Mouse (Mus musculus) lung, postnatal 36 days (tissue): ENCODE data around the gene Fes.

Experiments
- DNase-seq: peaks from one replicate; pipeline ENCODE4 v3.0.0; 2022; ENCODE audit warnings: mixed read lengths

Fes gene

GRCm38 (mm10) chr7:80374280-80374679 is 13.5 kb downstream of the Fes start:
- no peak for DNase-seq

GRCm38 (mm10) chr7:80373850-80374249 is 13.9 kb downstream of the Fes start:
- no peak for DNase-seq

GRCm38 (mm10) chr7:80373352-80373751 is 14.4 kb downstream of the Fes start:
- DNase-seq = no peak

DNA sequence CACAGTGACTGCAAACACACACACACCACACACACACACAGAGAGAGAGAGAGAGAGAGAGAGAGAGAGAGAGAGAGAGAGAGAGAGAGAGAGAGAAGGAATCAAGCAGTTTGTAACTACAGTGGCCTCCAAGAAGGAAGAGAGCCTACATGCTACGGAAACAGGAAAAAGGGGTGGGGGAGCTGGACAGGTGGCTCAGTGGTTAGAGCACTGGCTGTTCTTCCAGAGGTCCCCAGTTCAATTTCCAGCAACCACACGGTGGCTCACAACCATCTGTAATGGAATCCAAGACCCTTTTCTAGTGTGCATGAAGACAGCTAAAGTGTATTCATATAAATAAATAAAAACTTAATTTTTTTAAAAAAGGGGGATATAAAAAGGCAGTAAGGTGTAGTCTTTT is 15.1 kb downstream of the Fes start:
- no peak for DNase-seq

DNA sequence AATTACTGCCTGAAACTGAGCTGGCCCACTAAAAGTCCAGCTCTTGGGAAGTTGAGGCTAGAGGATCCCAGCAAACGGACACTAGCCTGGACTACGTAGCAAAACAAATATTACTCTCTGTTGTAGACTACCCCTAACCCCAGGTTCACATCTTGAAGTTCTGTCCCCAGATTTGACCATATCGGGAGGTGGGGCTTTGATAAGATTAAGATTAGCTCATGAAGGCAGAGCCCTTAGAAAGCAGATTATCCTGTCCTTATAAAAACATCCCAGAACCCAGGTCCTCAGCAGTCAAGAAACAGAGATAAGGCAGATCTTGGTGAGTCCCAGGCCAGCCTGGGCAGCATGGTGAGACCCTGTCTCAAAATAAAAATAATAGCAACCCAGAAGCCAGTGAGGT is 15.6 kb downstream of the Fes start:
- DNase-seq = no peak

DNA sequence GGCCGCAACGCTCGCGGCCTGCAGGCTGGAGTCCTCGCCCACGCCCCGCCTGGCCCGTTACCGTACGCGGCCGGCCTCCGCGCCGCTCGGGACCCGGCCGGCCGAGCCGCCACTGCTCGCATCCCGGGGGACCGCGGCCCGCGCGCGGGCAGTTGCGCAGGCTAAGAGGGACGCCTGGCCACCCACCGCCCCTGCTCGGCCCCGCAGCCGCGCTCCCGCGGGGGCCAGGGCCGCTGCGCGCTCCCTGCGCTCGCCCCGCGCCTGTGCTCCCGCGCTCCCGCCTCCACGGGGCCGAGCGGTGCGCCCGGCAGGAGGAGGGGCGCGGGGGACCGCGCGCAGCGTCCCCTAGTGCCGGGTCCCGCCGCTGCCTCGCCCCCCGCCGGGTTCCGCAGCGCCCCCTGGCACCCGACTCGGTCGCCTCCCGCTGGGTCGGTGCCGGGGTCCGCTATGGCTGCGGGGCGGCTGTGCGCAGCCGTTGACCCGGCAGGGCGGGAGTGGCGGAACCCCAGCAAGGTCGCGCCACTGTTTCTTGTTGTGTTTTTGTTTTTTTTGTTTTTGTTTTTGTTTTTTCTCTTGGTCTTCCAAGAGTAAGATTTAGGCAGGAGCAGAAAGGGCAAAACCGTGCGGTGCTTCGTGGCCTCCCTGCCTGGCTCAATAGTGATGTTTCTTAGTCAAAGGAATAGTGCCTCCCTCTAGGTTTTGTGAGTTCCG is 16.6 kb downstream of the Fes start, which contains the start of gene Man2a2:
Gene Man2a2 (minus strand): TSS at position 335 of the 711 bp plus-strand sequence.
- DNase-seq = peak; percentile 70

DNA sequence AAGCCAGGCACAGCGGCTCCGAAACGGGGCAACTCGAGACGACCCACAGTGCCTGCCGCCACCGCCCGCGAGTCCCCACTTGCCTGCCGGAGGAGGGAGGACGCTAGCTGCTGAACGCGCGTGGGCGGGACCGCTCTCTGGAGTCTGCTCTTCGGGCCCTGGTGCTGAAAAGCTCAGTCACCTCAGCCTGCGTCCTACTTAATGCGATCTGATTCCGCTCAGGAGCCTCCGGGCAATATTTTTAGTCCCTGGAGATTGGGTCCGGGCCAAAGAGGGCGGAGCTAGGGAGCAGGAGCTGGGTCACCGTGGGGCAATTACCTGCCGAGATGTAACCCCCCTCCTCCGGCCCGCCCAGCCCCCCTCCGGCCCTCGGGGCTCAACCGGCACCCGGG is 17.1 kb downstream of the Fes start:
- DNase-seq = peak; percentile 83

GRCm38 (mm10) chr7:80369967-80370431 is 17.7 kb downstream of the Fes start:
- DNase-seq = peak; percentile 36

GRCm38 (mm10) chr7:80369461-80369860 is 18.3 kb downstream of the Fes start:
- no peak for DNase-seq

DNA sequence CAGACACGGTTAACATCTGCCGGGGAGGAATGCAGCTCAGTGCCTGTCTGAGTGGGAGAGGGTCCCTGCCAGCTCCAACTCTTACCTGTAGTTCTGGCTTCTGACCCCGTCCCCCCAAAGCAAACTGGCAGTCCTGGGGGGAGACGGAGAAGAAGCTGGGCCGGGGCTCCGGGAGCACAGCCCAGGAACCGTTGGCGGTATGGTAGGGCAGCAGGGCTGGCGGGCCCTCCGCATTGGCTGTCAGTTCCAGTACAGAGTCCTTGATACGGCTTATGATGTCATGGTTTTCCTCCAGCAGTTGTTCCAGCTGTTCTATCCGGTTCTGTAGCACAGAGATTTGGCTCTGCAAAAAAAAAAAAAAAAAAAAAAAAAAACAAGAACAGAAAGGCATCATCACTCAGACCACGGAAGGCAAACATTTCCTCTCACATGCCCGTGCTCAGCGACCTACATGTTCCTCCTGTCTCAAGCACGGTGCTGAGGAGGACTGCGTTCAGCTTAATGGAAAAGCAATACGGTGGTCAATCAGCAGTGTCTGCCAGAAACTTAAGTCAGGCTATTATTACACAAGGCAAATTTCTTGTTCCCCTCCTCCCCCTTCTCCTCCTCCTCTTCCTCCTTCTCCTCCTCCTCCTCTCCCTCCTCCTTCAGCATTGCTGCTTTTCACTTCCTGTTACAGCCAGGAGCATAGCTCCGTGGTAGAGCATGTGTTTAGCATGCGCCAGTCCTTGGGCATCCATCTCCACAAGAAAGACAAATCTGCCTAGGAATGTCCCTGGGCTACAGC is 18.9 kb downstream of the Fes start:
- peak; percentile 32 for DNase-seq

DNA sequence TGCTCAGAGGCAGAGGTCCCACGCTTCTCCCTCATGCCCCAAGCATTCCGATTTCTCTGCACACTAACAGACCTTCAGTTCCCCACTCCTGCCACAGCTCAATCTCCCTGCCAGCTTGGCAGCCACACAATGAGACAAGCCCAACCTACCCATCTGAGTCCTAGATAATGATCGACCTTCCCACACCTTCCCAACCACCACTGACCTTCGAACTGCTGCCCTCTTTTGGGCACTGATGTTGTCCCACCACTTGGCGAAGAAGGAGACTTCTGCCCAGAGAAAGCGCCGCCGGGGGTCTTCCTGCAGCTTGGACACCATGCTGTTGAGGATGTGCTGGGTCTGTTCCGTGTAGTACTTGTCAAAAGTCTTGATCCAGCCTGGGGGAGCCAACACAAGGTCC is 19.7 kb downstream of the Fes start:
- DNase-seq = no peak

GRCm38 (mm10) chr7:80367232-80367631 is 20.5 kb downstream of the Fes start:
- DNase-seq = no peak

DNA sequence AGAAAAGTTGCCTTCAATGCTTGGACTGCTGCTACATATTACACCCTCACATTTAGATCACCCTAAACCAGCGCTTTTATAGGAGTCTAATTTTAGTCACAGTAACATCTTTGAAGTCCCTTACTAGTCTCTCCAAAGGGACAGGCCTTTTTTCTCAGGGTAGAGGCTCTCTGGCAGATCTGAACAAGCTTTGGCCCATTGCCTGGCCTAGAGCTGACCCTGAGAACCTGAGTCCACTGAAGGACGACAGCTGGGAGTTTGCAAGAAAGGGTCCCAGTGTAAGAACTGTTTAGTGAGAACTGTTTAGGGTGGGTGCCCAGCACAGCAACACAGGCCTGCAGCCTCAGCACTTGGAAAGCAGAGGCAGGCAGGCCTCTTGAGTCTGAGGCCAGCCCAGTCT is 22.0 kb downstream of the Fes start:
- DNase-seq = peak; percentile 47

DNA sequence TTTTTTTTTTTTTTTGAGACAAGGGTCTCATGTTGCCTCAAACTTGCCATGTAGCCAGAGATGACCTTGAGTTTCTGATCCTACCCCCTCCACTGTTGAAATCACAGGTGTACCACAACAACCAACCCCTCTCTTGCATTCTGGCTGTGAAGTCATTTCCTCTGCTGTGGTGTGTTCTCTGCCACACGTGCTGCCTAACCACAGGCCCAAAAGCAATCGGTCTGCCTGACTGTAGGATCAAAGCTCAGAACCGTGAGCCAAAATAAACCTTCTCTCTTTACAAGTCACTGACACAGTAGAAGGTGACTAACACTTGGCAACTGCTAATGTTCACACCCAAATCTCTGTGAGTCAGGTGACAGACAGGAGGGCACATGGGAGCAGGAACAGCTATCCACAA is 27.3 kb downstream of the Fes start:
- DNase-seq = no peak

GRCm38 (mm10) chr7:80358039-80358438 is 29.7 kb downstream of the Fes start:
- DNase-seq = no peak

- no peak for DNase-seq
Observed at GRCm38 (mm10) chr7:80357156-80357555, 30.6 kb downstream of the Fes start.

- DNase-seq = no peak
Observed at GRCm38 (mm10) chr7:80356351-80356750, 31.4 kb downstream of the Fes start.

DNA sequence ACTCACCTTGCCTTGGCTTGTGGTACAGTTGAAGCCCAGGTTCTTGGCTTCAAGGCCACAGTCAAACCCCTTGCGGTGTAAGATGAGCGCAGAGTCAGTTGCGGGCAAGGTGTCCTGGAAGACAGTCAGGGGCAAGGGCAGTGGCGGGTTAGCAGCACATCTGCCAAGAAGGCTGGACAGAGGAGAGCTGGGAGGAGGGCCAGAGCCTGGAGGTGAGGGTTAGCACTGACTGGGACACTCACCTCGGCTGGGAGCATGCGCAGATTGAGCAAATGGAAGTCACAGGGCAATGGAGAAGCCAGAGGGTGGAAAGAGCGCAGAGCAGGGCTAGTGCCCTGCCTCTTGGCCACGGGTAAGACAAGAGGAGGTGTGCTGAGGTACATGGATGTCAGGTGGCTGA is 34.8 kb downstream of the Fes start:
- no peak for DNase-seq

DNA sequence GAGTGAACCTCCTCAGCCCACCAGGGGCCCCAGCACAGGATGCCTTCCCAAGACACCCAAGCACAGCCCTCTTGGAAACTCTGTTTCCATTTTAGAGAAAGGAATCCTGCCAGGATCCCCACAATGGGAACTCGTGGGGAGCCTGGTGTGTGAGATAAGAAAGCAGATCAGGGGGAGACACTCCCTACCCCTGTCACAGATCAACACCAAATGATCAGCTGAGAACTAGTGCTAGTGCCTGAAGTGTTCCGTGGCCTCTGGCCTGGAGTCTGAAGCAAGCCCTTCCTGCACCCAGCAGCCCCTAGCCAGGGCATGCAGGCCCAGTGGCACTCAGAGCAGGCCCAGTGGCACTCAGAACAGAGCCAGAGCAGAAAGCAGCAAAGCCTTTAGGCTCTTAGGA is 36.9 kb downstream of the Fes start:
- DNase-seq = no peak

GRCm38 (mm10) chr7:80347670-80348586 is 39.8 kb downstream of the Fes start:
- no peak for DNase-seq

DNA sequence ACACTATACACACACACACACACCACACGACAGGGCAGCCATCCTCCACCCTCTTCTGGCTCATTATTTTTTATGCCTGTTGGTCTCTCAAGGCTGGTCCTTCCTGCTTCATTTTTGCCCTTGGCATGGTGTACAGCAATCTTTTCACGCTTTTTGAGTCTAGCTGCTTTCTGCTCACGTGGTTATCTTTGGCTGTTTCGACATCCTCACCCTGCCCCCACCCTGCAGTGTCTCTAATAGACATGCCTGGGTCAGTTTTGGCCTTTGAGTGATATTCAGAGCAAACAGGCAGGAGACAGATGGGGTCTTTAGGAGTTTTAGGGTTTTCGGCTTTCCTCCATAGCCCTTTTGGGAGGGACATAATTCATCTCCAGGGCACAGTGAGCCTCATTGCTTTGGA is 40.9 kb downstream of the Fes start:
- peak; percentile 58 for DNase-seq

- DNase-seq = no peak
Observed at GRCm38 (mm10) chr7:80346173-80346572, 41.6 kb downstream of the Fes start.
